In genomic region chr13:83527921-83528320, GRCm38 (mm10) we compare ENCODE assay signal across 12 mouse cellular contexts. TPM values are rescaled to one million over a fixed set of nuclear protein-coding genes. Genes with fewer than 3 reads are reported as not detected.
A peak's percentile ranks its signal among the peaks of the same experiment; 100 is the strongest.
DNase-seq lines count a peak whose midpoint lies in the region; ATAC-seq lines count a peak whose summit lies in the region.
"Had no signal": no experiment of that assay in that cellular context is flagged by ENCODE, and none has a peak within 500 bp of the region (broad histone marks: within the 10 kb centered on the region; RNA-seq: fewer than 3 reads in every experiment).

No protein-coding gene starts in this region.

- H3K9ac ChIP-seq in heart, embryonic 11.5 days (ENCODE audit: low read depth, low read length): 0 out of 2 replicates have a peak overlapping the region, but pooled peaks have one; percentile 31
- no peak overlapping the region for H3K9ac ChIP-seq in liver, embryonic 11.5 days (ENCODE audit: low read depth, low read length)
- H3K9ac ChIP-seq in limb, embryonic 15.5 days: no peak overlapping the region

- no peak overlapping the region for H3K27ac ChIP-seq in heart, embryonic 11.5 days (ENCODE audit: low read depth, low read length)
- no peak overlapping the region for H3K27ac ChIP-seq in liver, embryonic 11.5 days (ENCODE audit: low read depth, low read length)
- peak overlapping the region; percentile 38 for H3K27ac ChIP-seq in brown adipose tissue, adult 24 weeks (replicated peaks; ENCODE audit: low read depth, low read length)
- H3K27ac ChIP-seq in limb, embryonic 15.5 days: no peak overlapping the region

- peaks cover 9% of the 10 kb centered on the region for H3K4me1 ChIP-seq in heart, embryonic 11.5 days (ENCODE audit: control insufficient read depth, insufficient read depth, low read length)
- H3K4me1 ChIP-seq in liver, embryonic 11.5 days (replicated peaks; ENCODE audit: control insufficient read depth, insufficient read depth, low read length): peaks cover 9% of the 10 kb centered on the region; the same call in 1 of the 2 replicates
- peaks cover 5% of the 10 kb centered on the region; the same call in 1 of the 2 replicates for H3K4me1 ChIP-seq in brown adipose tissue, adult 24 weeks (ENCODE audit: control insufficient read depth, insufficient read depth, insufficient read length, low read length)
- peaks cover 7% of the 10 kb centered on the region; the same call in 1 of the 2 replicates for H3K4me1 ChIP-seq in limb, embryonic 15.5 days

- no peak for DNase-seq in heart, adult 8-10 months (ENCODE audit: low spot score)
- no peak for DNase-seq in liver, embryonic 11.5 days (ENCODE audit: low spot score)
- DNase-seq in liver: no peak
- no peak for DNase-seq in cerebellum, adult 18-20 months
- DNase-seq in left cerebral cortex, postnatal 36 days (ENCODE audit: low spot score in 2 of 2): no peak
- DNase-seq: cerebellum, postnatal 14 days; kidney, adult 8-10 months; right cerebral cortex, postnatal 25 days had no signal

- H3K4me2 ChIP-seq in heart, embryonic 11.5 days: peak overlapping the region; percentile 58
- H3K4me2 ChIP-seq in liver, embryonic 11.5 days: peak overlapping the region; percentile 43; the same call in 1 of the 2 replicates
- H3K4me2 ChIP-seq in limb, embryonic 15.5 days: no peak overlapping the region

- no peaks in the 10 kb centered on the region for H3K27me3 ChIP-seq in heart, embryonic 11.5 days (ENCODE audit: control insufficient read depth, insufficient read depth, low read length)
- no peaks in the 10 kb centered on the region for H3K27me3 ChIP-seq in liver, embryonic 11.5 days (replicated peaks; ENCODE audit: control insufficient read depth, insufficient read depth, low read length)
- no peaks in the 10 kb centered on the region for H3K27me3 ChIP-seq in limb, embryonic 15.5 days

- intact Hi-C loops in left cerebral cortex, postnatal 36 days (cut with DNase I): loop anchor here (5.0 to 10.0 kb wide), 4 partner anchors 189 to 1234 kb away; no protein-coding TSS in a partner anchor

- H3K4me3 ChIP-seq in heart, embryonic 11.5 days (ENCODE audit: low read depth, low read length): peak overlapping the region; percentile 16; the same call in 1 of the 2 replicates
- H3K4me3 ChIP-seq in liver, embryonic 11.5 days (ENCODE audit: low read depth, low read length): peak overlapping the region; percentile 15; the same call in 1 of the 2 replicates
- H3K4me3 ChIP-seq in brown adipose tissue, adult 24 weeks (ENCODE audit: insufficient read depth, low read depth, low read length): peak overlapping the region; percentile 42; the same call in 1 of the 2 replicates
- peak overlapping the region; percentile 2; the same call in 1 of the 2 replicates for H3K4me3 ChIP-seq in limb, embryonic 15.5 days
- H3K4me3 ChIP-seq: myocyte had no signal

- no peak for ATAC-seq in heart, embryonic 11.5 days (replicated peaks; ENCODE audit: insufficient number of reproducible peaks, low FRiP score, low TSS enrichment)
- ATAC-seq in liver, embryonic 11.5 days (replicated peaks; ENCODE audit: low FRiP score): no peak
- no peak for ATAC-seq in limb, embryonic 15.5 days (ENCODE audit: insufficient number of reproducible peaks, low FRiP score, low TSS enrichment, low read depth)

- no peaks in the 10 kb centered on the region for H3K9me3 ChIP-seq in heart, embryonic 11.5 days (replicated peaks; ENCODE audit: control insufficient read depth, low read length)
- H3K9me3 ChIP-seq in liver, embryonic 11.5 days (ENCODE audit: control insufficient read depth, low read length): no peaks in the 10 kb centered on the region
- H3K9me3 ChIP-seq in limb, embryonic 15.5 days: no peaks in the 10 kb centered on the region

- no peaks in the 10 kb centered on the region for H3K36me3 ChIP-seq in heart, embryonic 11.5 days (ENCODE audit: control insufficient read depth, insufficient read depth, low read length)
- H3K36me3 ChIP-seq in liver, embryonic 11.5 days (ENCODE audit: control insufficient read depth, insufficient read depth, low read length): no peaks in the 10 kb centered on the region
- H3K36me3 ChIP-seq in limb, embryonic 15.5 days: no peaks in the 10 kb centered on the region

- WGBS in heart, embryonic 11.5 days (ENCODE audit: insufficient replicate concordance): 43% methylated on average over 9 of the region's 9 CpGs
- WGBS in liver, embryonic 11.5 days: 53% methylated on average over 9 of the region's 9 CpGs
- 74% methylated on average over 9 of the region's 9 CpGs for WGBS in limb, embryonic 15.5 days

RNA-seq across cellular contexts. Expression of gene Mef2c, which starts 24.1 kb away (rescaled TPM):
- polyA plus RNA-seq in heart, embryonic 11.5 days (2014; fragmentation: Nextera tagmentation; extraction: Ambion mirVana): 126 and 130 TPM in 2 replicates
- total RNA-seq in heart, adult 8-10 months (2022): 10 to 100 TPM; 55.8 to 86.8 (median 66.9) TPM
- polyA plus RNA-seq in liver, embryonic 11.5 days (2014; fragmentation: Nextera tagmentation; extraction: Ambion mirVana): 43.9 and 46.0 TPM in 2 replicates
- polyA plus RNA-seq in brown adipose tissue, adult 24 weeks (2012; ENCODE audit: insufficient read depth, insufficient read length, missing spikeins): 14.3 and 24.7 TPM in 2 replicates
- polyA plus RNA-seq in limb, embryonic 15.5 days (2015; fragmentation: Nextera tagmentation; extraction: Ambion mirVana): 133 and 188 TPM in 2 replicates
- total RNA-seq in left cerebral cortex, postnatal 36 days (2021): 100 to 1,000 TPM; 620 to 698 TPM
